Mouse (Mus musculus) liver, adult 2 months (tissue): Measurements from ENCODE around the gene Sbds. TPM values are rescaled to one million over a fixed set of nuclear protein-coding genes. Genes with fewer than 3 reads are reported as not detected.

Experiments used
- DNase-seq: peaks from one replicate; pipeline ENCODE4 v3.0.0-alpha.2; 2011; ENCODE audit warnings: low read depth, low spot score; ENCODE audit errors: extremely low read depth
- H3K27ac ChIP-seq: fragments of 200-500 bp; replicated peaks from 2 replicates; pipeline ENCODE4 v1.5.1; 2012; ENCODE audit warnings: low read depth, mild to moderate bottlenecking, control low read depth, inconsistent platforms, low read length; ENCODE audit not compliant: insufficient read depth
- H3K27me3 ChIP-seq: fragments of 200-500 bp; 2 replicates; pipeline ENCODE4 v1.6.1; 2012; ENCODE audit warnings: mild to moderate bottlenecking, moderate library complexity, low read length, inconsistent platforms; ENCODE audit not compliant: control insufficient read depth, insufficient read depth
- H3K36me3 ChIP-seq: fragments of 200-500 bp; 2 replicates; pipeline ENCODE4 v1.6.1; 2012; ENCODE audit warnings: low read length, inconsistent platforms; ENCODE audit not compliant: control insufficient read depth, insufficient read depth
- H3K4me1 ChIP-seq: fragments of 200-500 bp; 2 replicates; pipeline ENCODE4 v1.6.1; 2011; ENCODE audit warnings: low read length; ENCODE audit not compliant: control insufficient read depth, insufficient read depth
- H3K4me3 ChIP-seq: fragments of 200-500 bp; 2 replicates; pipeline ENCODE4 v1.5.1; 2011; ENCODE audit warnings: low read depth, mild to moderate bottlenecking, control low read depth, low read length, moderate library complexity; ENCODE audit not compliant: insufficient read depth
- H3K79me2 ChIP-seq: fragments of 200-500 bp; 2 replicates; pipeline ENCODE4 v1.6.1; 2012; ENCODE audit warnings: inconsistent platforms, mild to moderate bottlenecking, low read length, moderate library complexity; ENCODE audit not compliant: control insufficient read depth, insufficient read depth
- H3K9ac ChIP-seq: fragments of 200-500 bp; 2 replicates; pipeline ENCODE4 v1.6.1; 2012; ENCODE audit warnings: low read depth, mild to moderate bottlenecking, control low read depth, inconsistent platforms, low read length
- CTCF ChIP-seq: fragments of 200-500 bp; IDR thresholded peaks from 2 replicates; pipeline ENCODE4 v1.5.1; 2011; ENCODE audit warnings: low read depth, low read length, control low read depth
- POLR2A ChIP-seq: fragments of 200-500 bp; IDR thresholded peaks from 2 replicates; pipeline ENCODE4 v1.6.1; 2011; ENCODE audit warnings: low read length, control low read depth; ENCODE audit not compliant: insufficient read depth; ENCODE audit errors: extremely low read depth
- WGBS: fragments of 180-500 bp; shearing (Covaris S2); methylation state at CpG from one replicate; pipeline ENCODE4 v1.1.7; 2018; 5-methylcytosine and 5-hydroxymethylcytosine counted together
- polyA plus RNA-seq: library from polyadenylated mRNA; depleted of rRNA; stranded (reverse); fragments of >200 nt; gene quantifications from 2 replicates; pipeline ENCODE4 v1.2.3, GENCODE M21; 2012
- total RNA-seq: library from RNA; depleted of rRNA; stranded (reverse); fragments of >200 nt; gene quantifications from 2 replicates; pipeline ENCODE4 v1.2.3, GENCODE M21; 2014

Gene Sbds
- total and polyA plus RNA-seq, 2 experiments = 29.4 to 42.5 TPM

DNA sequence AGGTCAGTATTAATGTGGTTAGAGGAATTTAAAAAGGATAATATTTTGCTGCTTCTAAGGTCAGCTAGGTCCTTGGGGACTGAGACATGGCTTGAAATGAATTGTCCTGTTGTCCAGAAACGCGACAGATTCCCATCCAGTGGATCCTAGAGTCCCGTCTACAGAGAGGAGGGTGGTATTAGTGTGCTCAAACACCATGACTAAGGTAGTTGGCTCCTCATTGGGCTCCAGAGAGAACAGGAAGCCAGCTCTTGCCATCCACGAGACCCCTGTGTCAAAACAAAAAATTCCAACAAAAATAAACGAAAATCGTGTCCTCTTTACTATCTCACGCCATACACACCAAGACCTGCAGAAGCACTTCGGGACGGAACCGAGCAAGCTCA lies 33.6 kb downstream of the Sbds start:
- H3K79me2 ChIP-seq = peaks cover 25% of the 10 kb centered on the region
- no peak for TF ChIP-seq CTCF
- no peak for TF ChIP-seq POLR2A
- H3K4me1 ChIP-seq = peaks cover 27% of the 10 kb centered on the region
- peak; percentile 58 for DNase-seq
- H3K4me3 ChIP-seq = peak overlapping the region; percentile 97
- no peaks in the 10 kb centered on the region for H3K36me3 ChIP-seq
- H3K9ac ChIP-seq = peak overlapping the region; percentile 81
- H3K27ac ChIP-seq = peak overlapping the region; percentile 88
- no peaks in the 10 kb centered on the region for H3K27me3 ChIP-seq
- 1% methylated on average over 10 of the region's 10 CpGs for WGBS

DNA sequence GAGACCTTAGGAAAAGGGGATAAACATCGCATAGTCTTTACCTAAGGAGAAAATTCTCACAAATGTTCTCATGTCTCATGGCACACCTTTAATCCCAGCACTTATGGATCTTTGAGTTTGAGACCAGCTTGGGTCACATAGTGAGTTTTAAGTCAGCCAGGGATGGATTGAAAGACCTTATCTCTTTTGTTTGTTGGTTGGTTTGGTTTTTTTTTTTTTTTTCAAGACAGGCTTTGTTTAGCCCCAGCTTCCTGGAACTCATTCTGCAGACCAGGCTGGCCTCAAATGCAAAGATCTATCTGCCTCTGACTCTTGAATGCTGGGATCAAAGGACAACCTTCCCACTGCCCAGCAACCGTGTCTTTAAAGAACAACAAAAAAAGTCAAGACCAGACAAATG lies 34.0 kb downstream of the Sbds start:
- 36% methylated on average over 2 of the region's 2 CpGs for WGBS

DNA sequence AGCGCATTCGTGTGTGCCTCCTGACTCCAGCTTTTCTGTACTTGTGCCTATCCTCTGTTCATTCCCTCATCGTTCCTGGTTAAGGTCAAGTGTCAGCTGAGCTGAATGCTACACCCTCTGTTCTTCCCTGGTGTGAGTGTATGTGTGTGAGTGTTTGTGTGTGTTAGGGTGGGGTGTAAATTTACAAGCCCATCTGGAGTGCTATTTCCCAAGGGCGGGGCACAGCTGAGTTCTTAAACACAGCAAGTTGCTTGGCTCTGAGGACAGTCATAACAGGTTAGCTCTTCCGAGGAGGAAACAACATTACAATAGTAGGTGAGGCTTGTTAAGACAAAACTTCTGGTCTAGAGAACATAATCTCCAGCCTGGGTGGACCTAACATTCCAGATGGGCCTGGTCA lies 37.0 kb downstream of the Sbds start:
- TF ChIP-seq POLR2A (no peak), CTCF (no peak)
- WGBS = 92% methylated on average over 5 of the region's 5 CpGs
- DNase-seq = no peak
- no peak overlapping the region for H3K27ac ChIP-seq
- peaks cover 6% of the 10 kb centered on the region; the same call in 1 of the 2 replicates for H3K36me3 ChIP-seq
- peaks cover 13% of the 10 kb centered on the region for H3K4me1 ChIP-seq
- H3K9ac ChIP-seq = no peak overlapping the region
- no peak overlapping the region for H3K4me3 ChIP-seq
- H3K27me3 ChIP-seq = no peaks in the 10 kb centered on the region
- H3K79me2 ChIP-seq = peaks cover 11% of the 10 kb centered on the region

More for the DNA sequence above, 34.0 kb downstream of the Sbds start:
- TF ChIP-seq POLR2A (no peak), CTCF (no peak)
- DNase-seq = no peak
- H3K9ac ChIP-seq = no peak overlapping the region
- H3K4me3 ChIP-seq = no peak overlapping the region
- H3K79me2 ChIP-seq = peaks cover 25% of the 10 kb centered on the region
- H3K27ac ChIP-seq = peak overlapping the region; percentile 88; the same call in 1 of the 2 replicates
- no peaks in the 10 kb centered on the region for H3K36me3 ChIP-seq
- peaks cover 26% of the 10 kb centered on the region for H3K4me1 ChIP-seq
- H3K27me3 ChIP-seq = no peaks in the 10 kb centered on the region

DNA sequence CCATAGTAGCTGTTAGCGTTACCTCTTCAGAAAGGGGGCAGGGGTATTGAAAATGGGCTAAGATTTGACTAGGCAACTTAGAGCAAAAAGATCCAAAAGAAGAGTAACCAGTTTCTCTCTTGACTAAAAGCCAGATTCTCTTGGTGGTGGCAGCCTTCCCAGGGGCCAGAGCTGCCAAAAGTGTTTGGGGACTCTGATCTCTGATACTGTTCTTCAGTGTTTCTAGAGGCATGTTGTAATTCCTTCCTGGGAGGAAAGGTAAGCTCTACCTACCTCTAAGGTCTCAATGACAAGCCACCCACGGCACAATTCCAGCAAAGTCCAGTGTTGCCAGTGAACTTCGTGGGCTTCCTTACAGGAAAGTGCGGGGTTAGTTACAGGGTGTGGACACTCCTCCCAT lies 37.9 kb downstream of the Sbds start:
- peaks cover 13% of the 10 kb centered on the region for H3K4me1 ChIP-seq
- peak overlapping the region; percentile 78 for H3K27ac ChIP-seq
- 33% methylated on average over 4 of the region's 4 CpGs for WGBS
- H3K4me3 ChIP-seq = no peak overlapping the region
- peak; percentile 86 for DNase-seq
- no peaks in the 10 kb centered on the region for H3K27me3 ChIP-seq
- no peak overlapping the region for H3K9ac ChIP-seq
- H3K36me3 ChIP-seq = peaks cover 13% of the 10 kb centered on the region
- peaks cover 2% of the 10 kb centered on the region for H3K79me2 ChIP-seq
- TF ChIP-seq CTCF (no peak), POLR2A (no peak)

DNA sequence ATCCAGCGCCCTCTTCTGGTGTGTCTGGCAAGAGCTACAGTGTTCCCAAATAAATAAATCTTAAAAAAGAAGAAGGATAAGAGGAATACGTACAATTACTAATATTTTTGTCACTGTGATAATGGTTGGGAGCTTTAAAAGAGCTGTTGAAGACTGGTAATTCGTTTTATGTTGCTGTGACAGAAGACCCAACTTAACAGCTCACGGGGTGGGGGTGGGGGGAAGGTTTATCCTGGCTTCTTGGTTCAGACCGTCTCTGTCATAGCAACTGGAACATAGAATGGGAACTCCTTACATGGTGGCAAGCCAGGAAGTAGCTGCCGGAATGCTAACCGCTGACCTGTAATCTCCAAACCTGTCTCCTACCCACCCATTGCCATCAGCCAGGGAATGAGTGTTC lies 38.5 kb downstream of the Sbds start, which contains the start of gene Tmem248:
Tmem248 (plus strand) TSS at position 301 of the 400 bp plus-strand sequence.
- H3K36me3 ChIP-seq = peaks cover 16% of the 10 kb centered on the region
- 81% methylated on average over 7 of the region's 7 CpGs for WGBS
- peak within 1 kb of the TSS; percentile 78 for H3K27ac ChIP-seq
- no peaks in the 10 kb centered on the region for H3K27me3 ChIP-seq
- no peak within 1 kb of the TSS for H3K9ac ChIP-seq
- H3K79me2 ChIP-seq = no peaks in the 10 kb centered on the region
- TF ChIP-seq POLR2A (no peak), CTCF (no peak)
- no peak for DNase-seq
- H3K4me3 ChIP-seq = no peak within 1 kb of the TSS
- peaks cover 13% of the 10 kb centered on the region for H3K4me1 ChIP-seq

DNA sequence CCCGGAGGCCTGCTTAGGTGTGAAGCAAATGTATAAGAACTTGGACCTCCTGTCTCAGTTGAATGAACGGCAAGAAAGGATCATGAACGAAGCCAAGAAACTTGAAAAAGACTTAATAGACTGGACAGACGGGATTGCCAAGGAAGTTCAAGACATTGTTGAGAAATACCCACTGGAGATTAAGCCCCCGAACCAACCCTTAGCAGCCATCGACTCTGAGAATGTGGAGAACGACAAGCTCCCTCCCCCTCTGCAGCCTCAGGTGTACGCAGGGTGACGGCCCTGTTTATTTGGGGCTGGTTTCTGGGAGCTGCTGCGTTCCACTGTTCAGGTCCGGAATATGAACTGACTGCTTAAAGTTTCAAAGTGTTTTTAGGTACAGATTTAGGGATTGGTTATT lies 42.4 kb downstream of the Sbds start:
- Histone ChIP-seq H3K79me2 (no peaks in the 10 kb centered on the region), H3K36me3 (peaks cover 21% of the 10 kb centered on the region), H3K4me3 (no peak overlapping the region), H3K27ac (no peak overlapping the region), H3K27me3 (no peaks in the 10 kb centered on the region), H3K4me1 (peaks cover 8% of the 10 kb centered on the region), H3K9ac (no peak overlapping the region)
- no peak for TF ChIP-seq CTCF
- no peak for TF ChIP-seq POLR2A
- 92% methylated on average over 11 of the region's 11 CpGs for WGBS
- no peak for DNase-seq

DNA sequence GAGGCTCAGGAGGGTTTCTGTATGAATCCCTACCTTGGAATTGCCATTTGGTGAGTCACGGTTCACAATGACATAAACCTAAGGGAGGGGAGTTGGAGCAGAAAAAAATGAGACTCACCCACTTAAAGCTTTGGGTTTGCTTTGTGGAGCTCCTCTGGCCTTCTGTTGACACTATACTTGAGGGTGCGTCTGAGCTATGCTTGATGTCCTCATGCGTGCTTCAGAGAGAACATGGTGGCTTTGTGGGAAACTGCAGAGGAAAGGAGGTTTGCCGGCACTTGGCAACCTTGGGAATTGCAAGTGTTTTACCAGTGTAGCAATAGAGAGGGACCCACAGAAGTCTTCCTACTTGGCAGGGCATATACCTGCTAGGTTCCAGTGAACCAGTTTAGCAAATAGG lies 48.0 kb downstream of the Sbds start:
- Histone ChIP-seq H3K27me3 (no peaks in the 10 kb centered on the region), H3K36me3 (peaks cover 15% of the 10 kb centered on the region; the same call in 1 of the 2 replicates)
- WGBS = 95% methylated on average over 4 of the region's 4 CpGs

More for the DNA sequence above, 48.0 kb downstream of the Sbds start:
- peaks cover 18% of the 10 kb centered on the region for H3K4me1 ChIP-seq
- DNase-seq = no peak
- no peak overlapping the region for H3K27ac ChIP-seq
- H3K4me3 ChIP-seq = no peak overlapping the region
- TF ChIP-seq CTCF = no peak
- TF ChIP-seq POLR2A = no peak
- no peaks in the 10 kb centered on the region for H3K79me2 ChIP-seq
- no peak overlapping the region for H3K9ac ChIP-seq
